Mouse (Mus musculus) spleen, adult 2 months (tissue): ENCODE results near the gene Pgk1. TPM values are rescaled to one million over a fixed set of nuclear protein-coding genes. Genes with fewer than 3 reads are reported as not detected.

Experiments
- DNase-seq, 2 experiments: peaks; one replicate each; pipeline versions ENCODE4 v3.0.0 to v3.0.0-alpha.2; 2012 to 2021; ENCODE audit warnings: low spot score in 2 of 2, low read depth in 1 of 2
- H3K27ac ChIP-seq: fragments of 200-500 bp; 2 replicates; pipeline ENCODE4 v1.5.1; 2012; ENCODE audit warnings: low read length, inconsistent platforms; ENCODE audit not compliant: insufficient read depth
- H3K27me3 ChIP-seq: fragments of 200-500 bp; 2 replicates; pipeline ENCODE4 v1.6.1; 2012; ENCODE audit warnings: mild to moderate bottlenecking, moderate library complexity, low read length, inconsistent platforms; ENCODE audit not compliant: control insufficient read depth, insufficient read depth
- H3K36me3 ChIP-seq: fragments of 200-500 bp; 2 replicates; pipeline ENCODE4 v1.6.1; 2012; ENCODE audit warnings: mild to moderate bottlenecking, low read length, inconsistent platforms; ENCODE audit not compliant: control insufficient read depth, insufficient read depth
- H3K4me1 ChIP-seq: fragments of 200-500 bp; 2 replicates; pipeline ENCODE4 v1.6.1; 2011; ENCODE audit warnings: inconsistent platforms; ENCODE audit not compliant: control insufficient read depth, insufficient read depth, insufficient read length
- H3K4me3 ChIP-seq: fragments of 200-500 bp; 2 replicates; pipeline ENCODE4 v1.5.1; 2011; ENCODE audit warnings: mild to moderate bottlenecking, inconsistent platforms; ENCODE audit not compliant: insufficient read depth, insufficient read length; ENCODE audit errors: extremely low read depth
- CTCF ChIP-seq: fragments of 200-500 bp; IDR thresholded peaks from 2 replicates; pipeline ENCODE4 v1.5.1; 2011; ENCODE audit warnings: mild to moderate bottlenecking, inconsistent platforms; ENCODE audit not compliant: insufficient read depth, insufficient read length, insufficient replicate concordance; ENCODE audit errors: extremely low read depth
- POLR2A ChIP-seq: fragments of 200-500 bp; IDR thresholded peaks from 2 replicates; pipeline ENCODE4 v1.6.1; 2011; ENCODE audit warnings: low read depth, low read length, inconsistent platforms
- WGBS: fragments of 180-500 bp; shearing (Covaris S2); methylation state at CpG from one replicate; pipeline ENCODE4 v1.1.7; 2018; 5-methylcytosine and 5-hydroxymethylcytosine counted together
- polyA plus RNA-seq: library from polyadenylated mRNA; depleted of rRNA; stranded (reverse); fragments of >200 nt; gene quantifications from 2 replicates; pipeline ENCODE4 v1.2.3, GENCODE M21; 2012; rRNA removed

Gene Pgk1
- polyA plus RNA-seq, 1 experiment, result 26.3 TPM

GRCm38 (mm10) chrX:106209100-106209499, 22.2 kb downstream of the Pgk1 start:
- Histone ChIP-seq H3K27ac (no peak overlapping the region), H3K4me3 (no peak overlapping the region), H3K27me3 (no peaks in the 10 kb centered on the region), H3K4me1 (no peaks in the 10 kb centered on the region), H3K36me3 (no peaks in the 10 kb centered on the region; the same call in 1 of the 2 replicates)
- no peak for TF ChIP-seq CTCF
- 90% methylated on average over 2 of the region's 2 CpGs for WGBS
- DNase-seq, result no peak

- H3K36me3 ChIP-seq, result no peaks in the 10 kb centered on the region
- TF ChIP-seq POLR2A (no peak), CTCF (no peak)
Measured at GRCm38 (mm10) chrX:106219171-106220032, 32.5 kb downstream of the Pgk1 start.

GRCm38 (mm10) chrX:106221058-106221457, 34.2 kb downstream of the Pgk1 start, which contains the start of gene Taf9b:
TSS of gene Taf9b (minus strand) at chrX:106221158.
- H3K27ac ChIP-seq, result no peak within 1 kb of the TSS
- no peaks in the 10 kb centered on the region for H3K27me3 ChIP-seq
- H3K36me3 ChIP-seq, result no peaks in the 10 kb centered on the region
- H3K4me3 ChIP-seq, result no peak within 1 kb of the TSS
- 91% methylated on average over 25 of the region's 25 CpGs for WGBS
- no peak for DNase-seq
- H3K4me1 ChIP-seq, result no peaks in the 10 kb centered on the region
- TF ChIP-seq CTCF (no peak), POLR2A (no peak)

More at GRCm38 (mm10) chrX:106219171-106220032, 32.5 kb downstream of the Pgk1 start:
- peak; percentile 44 to 58 for DNase-seq
- H3K27ac ChIP-seq, result peak overlapping the region; percentile 53; the same call in 1 of the 2 replicates
- 25% methylated on average over 60 of the region's 60 CpGs for WGBS
- no peaks in the 10 kb centered on the region for H3K27me3 ChIP-seq
- H3K4me3 ChIP-seq, result peak overlapping the region; percentile 75
- no peaks in the 10 kb centered on the region for H3K4me1 ChIP-seq

Other genes starting within 250 kb of the Pgk1 start
- 2.9 and 3.1 TPM in 2 replicates for gene Magt1, start 175.2 kb upstream of the Pgk1 start, polyA plus RNA-seq
- 29.5 and 33.6 TPM in 2 replicates for gene Cox7b, start 171.4 kb upstream of the Pgk1 start, polyA plus RNA-seq
- 1.2 and 1.6 TPM in 2 replicates for gene Atp7a, start 159.8 kb upstream of the Pgk1 start, polyA plus RNA-seq
- 2.3 and 2.4 TPM in 2 replicates for gene Tlr13, start 43.9 kb upstream of the Pgk1 start, polyA plus RNA-seq
- 2.2 and 2.4 TPM in 2 replicates for gene Taf9b, start 34.1 kb downstream of the Pgk1 start, polyA plus RNA-seq
- gene Fnd3c2, start 68.3 kb downstream of the Pgk1 start, polyA plus RNA-seq, result not detected in 2 replicates